Mouse (Mus musculus) forebrain, embryonic 11.5 days (tissue): Measurements from ENCODE around the gene Trpv3. TPM values are rescaled to one million over a fixed set of nuclear protein-coding genes. Genes with fewer than 3 reads are reported as not detected.

Experiments
- ATAC-seq: fragments of 200-750 bp; cut with Nextera tagmentation; replicated peaks from 2 replicates; pipeline ENCODE4 v1.8.0; 2017; ENCODE audit warnings: moderate TSS enrichment; ENCODE audit not compliant: low FRiP score
- DNase-seq: peaks from one replicate; pipeline ENCODE4 v3.0.0-alpha.2; 2017; ENCODE audit warnings: low spot score
- H3K27ac ChIP-seq: fragments of 300-500 bp; sonication (generic); 2 replicates; pipeline ENCODE4 v1.5.1; 2014; ENCODE audit warnings: low read depth, low read length
- H3K27me3 ChIP-seq: fragments of 300-500 bp; sonication (generic); 2 replicates; pipeline ENCODE4 v1.6.1; 2014; ENCODE audit warnings: mild to moderate bottlenecking, low read length, mixed read lengths; ENCODE audit not compliant: control insufficient read depth, insufficient read depth
- H3K36me3 ChIP-seq: fragments of 300-500 bp; sonication (generic); 2 replicates; pipeline ENCODE4 v1.6.1; 2014; ENCODE audit warnings: mild to moderate bottlenecking, low read length, moderate library complexity, mixed read lengths; ENCODE audit not compliant: control insufficient read depth, insufficient read depth
- H3K4me1 ChIP-seq: fragments of 300-500 bp; sonication (generic); replicated peaks from 2 replicates; pipeline ENCODE4 v1.6.1; 2014; ENCODE audit warnings: low read length, mixed read lengths; ENCODE audit not compliant: control insufficient read depth, insufficient read depth
- H3K4me2 ChIP-seq: fragments of 300-500 bp; sonication (generic); 2 replicates; pipeline ENCODE4 v1.6.1; 2014; ENCODE audit warnings: low read depth, mild to moderate bottlenecking, low read length, moderate library complexity, mixed read lengths; ENCODE audit not compliant: severe bottlenecking
- H3K4me3 ChIP-seq: fragments of 300-500 bp; sonication (generic); 2 replicates; pipeline ENCODE4 v1.5.1; 2014; ENCODE audit warnings: low read depth, low read length
- H3K9ac ChIP-seq: fragments of 300-500 bp; sonication (generic); 2 replicates; pipeline ENCODE4 v1.6.1; 2014; ENCODE audit warnings: low read length
- H3K9me3 ChIP-seq: fragments of 300-500 bp; sonication (generic); 2 replicates; pipeline ENCODE4 v1.6.1; 2016; ENCODE audit warnings: low read length, mixed read lengths; ENCODE audit not compliant: control insufficient read depth
- WGBS: fragments of 180-500 bp; shearing (Covaris S2); extraction: QIAGEN DNeasy Blood & Tissue Kit; methylation state at CpG from one replicate; pipeline ENCODE4 v1.1.7; 2014; 5-methylcytosine and 5-hydroxymethylcytosine counted together
- polyA plus RNA-seq: library from polyadenylated mRNA; unstranded; fragments of >200 nt; fragmentation: Nextera tagmentation; extraction: Ambion mirVana; gene quantifications from 2 replicates; pipeline ENCODE4 v1.2.1, GENCODE M21; 2014

Gene Trpv3
- not detected in 2 replicates for polyA plus RNA-seq

DNA sequence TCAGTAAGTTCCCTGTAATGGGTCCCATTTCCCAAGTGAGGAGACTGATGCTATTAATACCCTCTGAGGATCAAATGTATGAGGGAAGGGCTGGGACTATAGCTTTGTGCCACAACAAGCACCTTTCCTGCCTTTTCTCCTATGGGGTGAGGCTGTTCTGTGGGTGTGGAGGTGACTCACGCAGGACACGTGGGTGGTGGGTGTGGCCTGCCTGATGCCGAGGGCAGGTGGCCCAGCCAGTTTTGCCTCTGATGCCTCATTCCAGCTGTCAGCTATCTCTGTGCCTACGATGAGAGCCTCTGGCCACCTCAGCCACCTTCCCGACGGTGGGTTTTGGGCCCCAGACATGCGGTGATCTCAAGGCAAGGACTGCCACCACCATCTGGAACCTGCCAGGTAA, at the start of gene Trpv3:
TSS of gene Trpv3 (plus strand) at position 122 of the 400 bp plus-strand sequence.
- Histone ChIP-seq H3K4me3 (no peak within 1 kb of the TSS), H3K36me3 (no peaks in the 10 kb centered on the region), H3K4me1 (no peaks in the 10 kb centered on the region), H3K4me2 (no peak within 1 kb of the TSS), H3K27me3 (no peaks in the 10 kb centered on the region), H3K9me3 (no peaks in the 10 kb centered on the region), H3K9ac (no peak within 1 kb of the TSS), H3K27ac (no peak within 1 kb of the TSS)
- DNase-seq (no peak), ATAC-seq (no peak)
- WGBS, result 94% methylated on average over 7 of the region's 7 CpGs

- H3K27ac ChIP-seq, result no peak overlapping the region
- 66% methylated on average over 2 of the region's 2 CpGs for WGBS
- DNase-seq, result no peak
- H3K9ac ChIP-seq, result no peak overlapping the region
- ATAC-seq, result no peak
- H3K4me3 ChIP-seq, result no peak overlapping the region
- H3K4me1 ChIP-seq, result no peaks in the 10 kb centered on the region
- no peak overlapping the region for H3K4me2 ChIP-seq
- no peaks in the 10 kb centered on the region for H3K36me3 ChIP-seq
- no peaks in the 10 kb centered on the region for H3K9me3 ChIP-seq
- no peaks in the 10 kb centered on the region for H3K27me3 ChIP-seq
Observed at GRCm38 (mm10) chr11:73219671-73220070, 47.5 kb upstream of the Trpv3 start.

DNA sequence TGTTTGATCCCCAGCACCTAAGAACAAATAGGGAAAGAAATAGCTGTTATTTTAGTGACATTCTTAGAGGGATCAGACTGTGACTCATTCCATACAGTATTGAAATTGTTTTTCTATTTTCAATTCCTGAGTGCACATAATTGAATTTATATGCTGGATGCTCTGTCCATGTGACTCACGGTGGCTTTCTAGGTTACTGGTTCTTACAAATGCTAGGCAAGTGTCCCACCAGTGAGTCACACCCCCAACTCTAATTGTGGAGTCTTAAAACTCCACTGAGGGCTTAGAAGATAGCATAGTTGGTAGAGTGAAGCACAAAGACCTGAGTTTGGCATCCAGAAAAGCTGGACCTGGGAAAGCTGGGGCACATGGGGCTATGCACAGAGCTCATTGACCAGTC, 46.5 kb upstream of the Trpv3 start:
- Histone ChIP-seq H3K36me3 (no peaks in the 10 kb centered on the region), H3K9me3 (no peaks in the 10 kb centered on the region), H3K4me1 (no peaks in the 10 kb centered on the region), H3K4me2 (no peak overlapping the region), H3K4me3 (no peak overlapping the region), H3K27me3 (no peaks in the 10 kb centered on the region), H3K9ac (no peak overlapping the region), H3K27ac (no peak overlapping the region)
- ATAC-seq (no peak), DNase-seq (no peak)
- 91% methylated on average over 1 of the region's 1 CpGs for WGBS

DNA sequence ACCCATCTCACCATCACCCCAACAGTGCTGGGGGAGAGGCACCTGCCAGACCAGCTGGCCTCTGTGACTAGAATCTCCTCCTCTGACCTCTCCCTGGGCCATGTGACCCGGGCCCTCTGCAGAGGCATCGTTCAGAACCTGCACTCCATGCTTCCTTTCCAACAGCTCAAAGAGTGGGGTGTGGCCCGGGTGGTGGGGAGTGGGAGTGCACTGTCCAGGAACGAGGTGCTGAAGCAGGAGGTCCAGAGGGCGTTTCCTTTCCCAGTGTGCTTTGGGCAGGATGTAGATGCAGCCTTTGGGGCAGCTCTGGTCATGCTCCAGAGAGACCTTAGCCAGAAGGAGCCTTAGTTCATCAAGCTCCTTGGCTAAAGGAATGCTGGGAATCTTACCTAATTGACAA, 44.3 kb upstream of the Trpv3 start:
- H3K9ac ChIP-seq, result no peak overlapping the region
- H3K27ac ChIP-seq, result no peak overlapping the region
- no peaks in the 10 kb centered on the region for H3K4me1 ChIP-seq
- no peaks in the 10 kb centered on the region for H3K9me3 ChIP-seq
- 58% methylated on average over 5 of the region's 5 CpGs for WGBS
- DNase-seq (no peak), ATAC-seq (no peak)
- no peaks in the 10 kb centered on the region for H3K27me3 ChIP-seq
- H3K4me2 ChIP-seq, result no peak overlapping the region
- H3K36me3 ChIP-seq, result no peaks in the 10 kb centered on the region
- H3K4me3 ChIP-seq, result no peak overlapping the region

- no peak for ATAC-seq
- no peaks in the 10 kb centered on the region for H3K36me3 ChIP-seq
- 88% methylated on average over 2 of the region's 2 CpGs for WGBS
- H3K4me3 ChIP-seq, result no peak overlapping the region
- no peak for DNase-seq
- H3K27ac ChIP-seq, result no peak overlapping the region
- no peak overlapping the region for H3K4me2 ChIP-seq
- peaks cover 1% of the 10 kb centered on the region; the same call in 1 of the 2 replicates for H3K9me3 ChIP-seq
- no peaks in the 10 kb centered on the region for H3K4me1 ChIP-seq
- H3K27me3 ChIP-seq, result no peaks in the 10 kb centered on the region
- no peak overlapping the region for H3K9ac ChIP-seq
Observed at GRCm38 (mm10) chr11:73223966-73224365, 43.2 kb upstream of the Trpv3 start.

DNA sequence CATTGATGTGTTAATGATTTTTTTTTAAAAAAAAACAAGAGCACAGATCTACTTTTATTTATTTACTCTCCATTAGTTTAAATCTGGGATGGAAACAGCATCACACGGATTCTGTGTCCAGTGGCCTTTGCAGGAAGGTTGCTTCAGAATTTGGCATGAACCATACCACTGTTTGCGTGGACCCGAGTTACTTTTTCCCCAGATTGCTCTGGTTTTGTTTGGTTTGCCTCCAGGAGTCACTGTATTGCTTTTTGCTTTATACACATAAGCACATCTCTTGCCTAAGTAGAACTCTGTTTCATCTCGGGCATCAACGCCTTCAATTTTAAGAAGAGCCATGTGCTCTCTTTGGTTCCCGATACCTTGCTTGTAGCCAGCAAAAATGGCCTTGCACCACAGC, 41.3 kb upstream of the Trpv3 start:
- H3K4me2 ChIP-seq, result no peak overlapping the region
- no peaks in the 10 kb centered on the region for H3K4me1 ChIP-seq
- H3K36me3 ChIP-seq, result no peaks in the 10 kb centered on the region
- no peak overlapping the region for H3K9ac ChIP-seq
- H3K27ac ChIP-seq, result no peak overlapping the region
- ATAC-seq (no peak), DNase-seq (no peak)
- WGBS, result 87% methylated on average over 6 of the region's 6 CpGs
- H3K27me3 ChIP-seq, result no peaks in the 10 kb centered on the region
- H3K9me3 ChIP-seq, result peaks cover 2% of the 10 kb centered on the region; the same call in 1 of the 2 replicates
- H3K4me3 ChIP-seq, result no peak overlapping the region

DNA sequence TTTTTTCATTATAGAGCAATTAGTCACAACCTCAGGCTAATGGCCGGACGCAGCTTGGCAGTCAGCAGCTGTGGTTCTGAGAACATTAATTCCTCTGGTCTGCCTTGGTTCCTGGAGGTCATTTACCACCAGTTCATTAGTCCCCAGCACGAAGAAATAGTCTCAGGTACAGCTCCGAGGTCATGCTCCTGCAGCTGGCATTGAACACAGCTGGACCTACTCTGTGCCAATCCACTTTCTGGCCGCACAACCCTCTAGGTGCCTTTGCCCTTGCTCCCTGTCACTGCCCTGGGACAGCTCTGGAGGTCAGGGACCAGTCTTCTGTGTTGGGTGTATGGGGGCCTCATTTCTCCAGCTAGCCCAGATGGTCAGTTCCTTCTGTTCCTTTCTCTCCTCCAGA, 38.3 kb upstream of the Trpv3 start:
- Histone ChIP-seq H3K27me3 (no peaks in the 10 kb centered on the region), H3K4me3 (no peak overlapping the region), H3K36me3 (no peaks in the 10 kb centered on the region), H3K4me2 (no peak overlapping the region), H3K27ac (no peak overlapping the region), H3K4me1 (no peaks in the 10 kb centered on the region), H3K9me3 (peaks cover 2% of the 10 kb centered on the region; the same call in 1 of the 2 replicates), H3K9ac (no peak overlapping the region)
- ATAC-seq (no peak), DNase-seq (no peak)
- 83% methylated on average over 5 of the region's 5 CpGs for WGBS

DNA sequence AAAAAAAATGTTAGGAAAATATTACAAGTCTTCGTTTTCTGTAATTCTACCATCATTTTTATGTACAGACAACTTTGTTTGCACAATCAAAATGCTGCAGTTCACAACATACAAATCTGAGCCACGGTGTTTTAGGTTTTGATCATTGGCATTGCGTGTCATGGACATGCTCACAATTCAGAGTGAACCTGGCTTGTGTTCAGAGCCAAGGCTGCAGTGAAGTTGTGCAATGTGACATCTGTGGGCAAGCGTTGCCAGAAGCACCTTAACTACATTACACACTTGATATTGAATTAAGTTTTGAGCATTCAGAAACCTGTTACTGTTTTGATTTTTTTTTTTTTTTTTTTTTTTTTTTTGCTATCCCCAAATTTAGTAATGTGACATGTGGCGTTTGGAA, 37.1 kb upstream of the Trpv3 start:
- Histone ChIP-seq H3K4me1 (no peaks in the 10 kb centered on the region), H3K9ac (no peak overlapping the region), H3K27me3 (no peaks in the 10 kb centered on the region), H3K36me3 (no peaks in the 10 kb centered on the region), H3K4me2 (no peak overlapping the region), H3K9me3 (peaks cover 2% of the 10 kb centered on the region; the same call in 1 of the 2 replicates), H3K27ac (no peak overlapping the region), H3K4me3 (no peak overlapping the region)
- 92% methylated on average over 5 of the region's 5 CpGs for WGBS
- ATAC-seq (no peak), DNase-seq (no peak)

DNA sequence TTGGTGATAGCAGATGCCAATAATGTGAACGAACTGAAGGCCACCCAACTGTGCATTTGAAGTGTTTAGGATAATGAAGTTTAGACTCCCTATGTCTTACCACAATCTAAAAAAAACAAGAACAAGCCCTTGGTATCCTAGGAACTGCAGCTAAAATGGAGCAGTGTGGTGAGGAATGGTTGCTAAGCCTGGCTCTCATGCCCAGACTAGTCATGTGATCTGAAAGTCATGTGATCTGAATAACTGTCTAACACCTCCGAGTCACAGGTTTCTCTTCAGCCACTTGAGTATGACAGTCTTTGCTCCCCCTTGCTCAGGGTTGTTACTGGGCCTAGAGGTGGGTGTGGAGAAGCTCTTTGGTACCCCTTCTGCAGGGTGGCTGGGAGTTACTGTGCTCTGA, 34.7 kb upstream of the Trpv3 start:
- H3K9me3 ChIP-seq, result peaks cover 2% of the 10 kb centered on the region; the same call in 1 of the 2 replicates
- no peak overlapping the region for H3K9ac ChIP-seq
- ATAC-seq (no peak), DNase-seq (no peak)
- H3K27ac ChIP-seq, result no peak overlapping the region
- no peaks in the 10 kb centered on the region for H3K4me1 ChIP-seq
- no peaks in the 10 kb centered on the region for H3K36me3 ChIP-seq
- H3K4me3 ChIP-seq, result no peak overlapping the region
- 70% methylated on average over 2 of the region's 2 CpGs for WGBS
- H3K4me2 ChIP-seq, result no peak overlapping the region
- H3K27me3 ChIP-seq, result no peaks in the 10 kb centered on the region
